18 mouse cellular contexts compared by ENCODE assay signal in the genomic region with DNA sequence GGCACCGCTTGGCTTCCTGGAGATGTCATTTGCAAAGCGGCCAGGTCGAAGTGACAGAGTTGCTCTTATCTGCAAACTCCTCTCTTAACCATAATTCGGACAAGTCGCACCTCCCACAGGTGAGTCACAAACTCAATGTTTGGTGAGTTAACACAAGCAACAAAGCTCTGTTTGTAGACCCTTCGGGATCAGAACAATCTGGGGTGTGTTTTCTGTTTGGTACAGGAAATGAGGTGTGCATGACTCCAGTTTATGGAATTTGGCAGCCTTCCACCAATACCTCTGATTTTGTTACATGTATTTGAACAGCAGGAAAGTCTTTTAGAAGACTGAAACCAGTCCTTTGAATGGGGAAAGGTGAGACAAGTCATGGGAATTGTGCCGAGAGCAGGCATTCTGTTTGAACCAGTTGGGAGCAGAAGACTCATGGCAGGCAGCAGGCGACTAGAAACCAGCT. TPM values are rescaled to one million over a fixed set of nuclear protein-coding genes. Genes with fewer than 3 reads are reported as not detected.
A peak's percentile ranks its signal among the peaks of the same experiment; 100 is the strongest.
DNase-seq lines count a peak whose midpoint lies in the region; ATAC-seq and TF ChIP-seq lines count a peak whose summit lies in the region.
"Had no signal": no experiment of that assay in that cellular context is flagged by ENCODE, and none has a peak within 500 bp of the region (broad histone marks: within the 10 kb centered on the region; RNA-seq: fewer than 3 reads in every experiment).

No protein-coding gene starts in this region.

- no peak for TF ChIP-seq EP300 in liver, postnatal 0 days (IDR thresholded peaks at IDR 0.05; ENCODE audit: low read depth)

- H3K27ac ChIP-seq in liver, postnatal 0 days (ENCODE audit: low read depth): peak overlapping the region; percentile 55
- H3K27ac ChIP-seq: heart, embryonic 13.5 days; hindbrain, embryonic 10.5 days; midbrain, embryonic 12.5 days had no signal

- H3K36me3 ChIP-seq in liver, postnatal 0 days (replicated peaks; ENCODE audit: insufficient read depth, low read length): no peaks in the 10 kb centered on the region
- H3K36me3 ChIP-seq: heart, embryonic 13.5 days; hindbrain, embryonic 10.5 days; midbrain, embryonic 12.5 days had no signal

- no peaks in the 10 kb centered on the region for H3K9me3 ChIP-seq in liver, postnatal 0 days (ENCODE audit: low read length)
- H3K9me3 ChIP-seq: heart, embryonic 13.5 days; midbrain, embryonic 12.5 days had no signal

- no peaks in the 10 kb centered on the region for H3K27me3 ChIP-seq in liver, postnatal 0 days (ENCODE audit: insufficient read depth, low read length)
- H3K27me3 ChIP-seq: heart, embryonic 13.5 days; midbrain, embryonic 12.5 days had no signal

- no peak overlapping the region for H3K9ac ChIP-seq in liver, postnatal 0 days (replicated peaks)
- H3K9ac ChIP-seq: forebrain, postnatal 0 days; heart, embryonic 13.5 days; midbrain, embryonic 12.5 days had no signal

- WGBS in liver, postnatal 0 days (ENCODE audit: insufficient replicate concordance): 68% methylated on average over 8 of the region's 8 CpGs

- ATAC-seq in liver, postnatal 0 days: peak; percentile 78
- ATAC-seq: forebrain, postnatal 0 days had no signal

- DNase-seq in liver, postnatal 0 days: no peak
- DNase-seq in liver (no peak), 3T3-L1 (ENCODE audit: low read depth, low spot score) (peak; percentile 57)
- DNase-seq in fibroblast of lung, adult 2 months (ENCODE audit: low read depth): peak; percentile 54
- DNase-seq in lung, postnatal 36 days: peak; percentile 76
- no peak for DNase-seq in layer of hippocampus, adult 9-11 months
- no peak for DNase-seq in c-Kit-positive CD71-positive TER-119-positive erythroid progenitor cells, embryonic 14.5 days (ENCODE audit: low spot score)
- DNase-seq: cerebellum, adult 11-12 months; forebrain, postnatal 0 days; gastrocnemius, postnatal 25 days; kidney, adult 8-10 months; right cerebral cortex, postnatal 14 days; thymus, postnatal 14 days had no signal

- no peak for TF ChIP-seq CTCF in liver, postnatal 0 days (IDR thresholded peaks at IDR 0.05; ENCODE audit: low read depth)

- H3K4me1 ChIP-seq in liver, postnatal 0 days (ENCODE audit: insufficient read depth): peaks cover 8% of the 10 kb centered on the region
- H3K4me1 ChIP-seq: midbrain, embryonic 12.5 days had no signal

- H3K4me3 ChIP-seq in liver, postnatal 0 days (ENCODE audit: low read depth, low read length): no peak overlapping the region
- H3K4me3 ChIP-seq: heart, embryonic 13.5 days; hindbrain, embryonic 10.5 days; midbrain, embryonic 12.5 days; myocyte had no signal

- no peak overlapping the region for H3K4me2 ChIP-seq in liver, postnatal 0 days (ENCODE audit: low read depth, low read length)
- H3K4me2 ChIP-seq: heart, embryonic 13.5 days; midbrain, embryonic 12.5 days had no signal

RNA-seq across cellular contexts. Expression of gene Slc22a16, which starts 58.9 kb away (rescaled TPM):
- polyA plus RNA-seq in liver, postnatal 0 days (2015; fragmentation: Nextera tagmentation; extraction: Ambion mirVana): not detected in 2 replicates
- polyA plus RNA-seq: forebrain, postnatal 0 days; heart, embryonic 13.5 days; hindbrain, embryonic 10.5 days; liver, embryonic 16.5 days; midbrain, embryonic 12.5 days; myocyte had no signal

Comparison
In these comparisons a context has a peak if more than half of its experiments do, and no peak if none do; other contexts are left out.
1. DNase-seq: peak in 3T3-L1 (single experiment), fibroblast of lung, adult 2 months (single experiment) and lung, postnatal 36 days (single experiment); none in liver, postnatal 0 days (single experiment), liver (single experiment), layer of hippocampus, adult 9-11 months (single experiment) and c-Kit-positive CD71-positive TER-119-positive erythroid progenitor cells, embryonic 14.5 days (single experiment).